Mouse (Mus musculus): ENCODE measurements around the gene B9d2. TPM values are rescaled to one million over a fixed set of nuclear protein-coding genes. Genes with fewer than 3 reads are reported as not detected.

Gene B9d2
- polyA plus RNA-seq (2014; fragmentation: Illumina TruSeq; extraction: RNeasy Lipid Tissue Mini Kit (QIAGEN cat#74804); ENCODE audit: insufficient read depth, low read depth, low replicate concordance) = 23.1 TPM

DNA sequence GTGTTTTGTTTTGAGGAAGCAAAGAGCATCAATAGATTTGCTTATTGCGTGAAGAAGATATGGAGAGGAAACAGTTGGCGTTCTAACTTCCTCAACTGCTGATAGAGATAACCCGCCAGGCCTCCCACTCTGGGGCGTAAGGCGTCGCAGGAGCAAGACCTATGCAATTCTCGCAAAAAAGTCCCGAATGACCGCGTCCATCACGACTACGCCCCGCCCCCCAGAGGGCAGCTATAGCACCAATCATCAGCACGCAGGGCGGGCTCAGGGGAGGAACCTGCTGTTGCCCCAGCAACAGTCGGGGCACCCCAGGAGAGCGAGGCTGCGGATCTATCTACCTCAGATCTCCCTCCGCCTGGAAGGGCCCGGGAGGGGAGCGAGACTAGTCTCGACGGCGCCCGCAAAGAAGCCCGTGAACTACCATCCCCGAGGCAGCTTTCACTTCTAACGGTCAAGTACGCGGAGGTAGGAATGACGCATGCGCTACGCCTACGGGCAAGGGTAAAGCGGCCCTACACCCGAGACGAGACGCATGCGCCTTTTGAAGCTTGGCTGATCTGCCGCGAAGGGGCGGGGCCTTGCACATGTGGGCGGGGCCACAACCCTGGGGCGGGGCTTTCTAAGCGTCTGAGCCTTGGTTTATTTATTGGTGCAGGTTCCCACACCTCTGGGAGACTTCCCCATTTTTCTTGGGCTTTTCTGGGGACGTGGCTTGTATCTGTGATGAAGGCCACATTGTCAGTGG is at the start of gene B9d2:
TSS of gene B9d2 (plus strand) at position 267 of the 745 bp plus-strand sequence.

GRCm38 (mm10) chr7:25658657-25659472 is 21.7 kb upstream of the B9d2 start, which contains the start of the genes Bckdha and Exosc5:
Gene Bckdha (minus strand): TSS chr7:25658981.
Gene Exosc5 (plus strand): TSS chr7:25659164.

GRCm38 (mm10) chr7:25674719-25675300 is 5.8 kb upstream of the B9d2 start, which contains the start of gene Tmem91:
Gene Tmem91 (minus strand): TSS chr7:25675166.

GRCm38 (mm10) chr7:25686680-25687531 is 6.3 kb downstream of the B9d2 start, which contains the start of gene Tgfb1:
Gene Tgfb1 (plus strand): TSS chr7:25687002.

GRCm38 (mm10) chr7:25718788-25719417 is 38.3 kb downstream of the B9d2 start, which contains the start of gene Ccdc97:
Gene Ccdc97 (minus strand): TSS chr7:25719088.

Other genes with a start within 250 kb of the B9d2 start
- 16.5 TPM for gene Ceacam1, start 203.2 kb upstream of the B9d2 start, polyA plus RNA-seq (2014; fragmentation: Illumina TruSeq; extraction: RNeasy Lipid Tissue Mini Kit (QIAGEN cat#74804); ENCODE audit: insufficient read depth, low read depth, low replicate concordance)
- gene Ceacam2, start 140.9 kb upstream of the B9d2 start, polyA plus RNA-seq (2014; fragmentation: Illumina TruSeq; extraction: RNeasy Lipid Tissue Mini Kit (QIAGEN cat#74804); ENCODE audit: insufficient read depth, low read depth, low replicate concordance) = not detected
- gene Erich4, start 64.9 kb upstream of the B9d2 start, polyA plus RNA-seq (2014; fragmentation: Illumina TruSeq; extraction: RNeasy Lipid Tissue Mini Kit (QIAGEN cat#74804); ENCODE audit: insufficient read depth, low read depth, low replicate concordance) = not detected
- 16.3 TPM for gene Dmac2, start 61.4 kb upstream of the B9d2 start, polyA plus RNA-seq (2014; fragmentation: Illumina TruSeq; extraction: RNeasy Lipid Tissue Mini Kit (QIAGEN cat#74804); ENCODE audit: insufficient read depth, low read depth, low replicate concordance)
- gene B3gnt8, start 54.1 kb upstream of the B9d2 start, polyA plus RNA-seq (2014; fragmentation: Illumina TruSeq; extraction: RNeasy Lipid Tissue Mini Kit (QIAGEN cat#74804); ENCODE audit: insufficient read depth, low read depth, low replicate concordance) = 5.4 TPM
- 46.0 TPM for gene Bckdha, start 21.8 kb upstream of the B9d2 start, polyA plus RNA-seq (2014; fragmentation: Illumina TruSeq; extraction: RNeasy Lipid Tissue Mini Kit (QIAGEN cat#74804); ENCODE audit: insufficient read depth, low read depth, low replicate concordance)
- 41.6 TPM for gene Exosc5, start 21.6 kb upstream of the B9d2 start, polyA plus RNA-seq (2014; fragmentation: Illumina TruSeq; extraction: RNeasy Lipid Tissue Mini Kit (QIAGEN cat#74804); ENCODE audit: insufficient read depth, low read depth, low replicate concordance)
- 0.30 TPM for gene Tmem91, start 5.6 kb upstream of the B9d2 start, polyA plus RNA-seq (2014; fragmentation: Illumina TruSeq; extraction: RNeasy Lipid Tissue Mini Kit (QIAGEN cat#74804); ENCODE audit: insufficient read depth, low read depth, low replicate concordance)
- 34.1 TPM for gene Tgfb1, start 6.2 kb downstream of the B9d2 start, polyA plus RNA-seq (2014; fragmentation: Illumina TruSeq; extraction: RNeasy Lipid Tissue Mini Kit (QIAGEN cat#74804); ENCODE audit: insufficient read depth, low read depth, low replicate concordance)
- gene Ccdc97, start 38.3 kb downstream of the B9d2 start, polyA plus RNA-seq (2014; fragmentation: Illumina TruSeq; extraction: RNeasy Lipid Tissue Mini Kit (QIAGEN cat#74804); ENCODE audit: insufficient read depth, low read depth, low replicate concordance) = 15.7 TPM
- gene Hnrnpul1, start 74.0 kb downstream of the B9d2 start, polyA plus RNA-seq (2014; fragmentation: Illumina TruSeq; extraction: RNeasy Lipid Tissue Mini Kit (QIAGEN cat#74804); ENCODE audit: insufficient read depth, low read depth, low replicate concordance) = 30.1 TPM
- 39.0 TPM for gene Axl, start 107.9 kb downstream of the B9d2 start, polyA plus RNA-seq (2014; fragmentation: Illumina TruSeq; extraction: RNeasy Lipid Tissue Mini Kit (QIAGEN cat#74804); ENCODE audit: insufficient read depth, low read depth, low replicate concordance)
- gene Cyp2s1, start 136.1 kb downstream of the B9d2 start, polyA plus RNA-seq (2014; fragmentation: Illumina TruSeq; extraction: RNeasy Lipid Tissue Mini Kit (QIAGEN cat#74804); ENCODE audit: insufficient read depth, low read depth, low replicate concordance) = 45.5 TPM
- gene Cyp2b10, start 216.8 kb downstream of the B9d2 start, polyA plus RNA-seq (2014; fragmentation: Illumina TruSeq; extraction: RNeasy Lipid Tissue Mini Kit (QIAGEN cat#74804); ENCODE audit: insufficient read depth, low read depth, low replicate concordance) = 186 TPM